32 mouse cellular contexts compared by ENCODE assay signal in the genomic region with DNA sequence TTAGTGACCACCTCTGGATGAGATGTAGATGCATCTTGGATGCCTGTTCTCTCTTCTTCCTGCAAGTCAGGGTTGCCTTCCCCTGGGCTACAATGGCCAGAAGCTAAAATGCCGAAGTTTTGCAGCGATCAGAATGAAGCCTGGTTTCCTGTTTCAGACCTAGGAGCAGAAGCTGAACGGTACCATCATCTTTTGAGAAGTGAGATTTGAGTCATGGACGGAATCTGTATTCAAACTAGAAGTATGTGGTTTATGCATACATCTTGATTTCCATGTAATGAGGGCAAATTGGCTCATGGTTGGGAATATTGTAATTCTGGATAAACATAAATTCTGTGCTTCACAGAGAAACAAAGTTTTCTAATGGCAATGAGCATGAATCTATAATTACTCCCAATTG.
"Had no signal": no experiment of that assay in that cellular context is flagged by ENCODE, and none has a peak within 500 bp of the region (broad histone marks: within the 10 kb centered on the region; RNA-seq: fewer than 3 reads in every experiment).

No protein-coding gene starts in this region.

- H3K9me3 ChIP-seq: limb, embryonic 10.5 days; limb, embryonic 12.5 days; limb, embryonic 13.5 days; limb, embryonic 15.5 days; liver, embryonic 12.5 days; liver, embryonic 13.5 days; liver, embryonic 15.5 days; lung, embryonic 15.5 days; megakaryocyte, embryonic 14.5 days; midbrain, embryonic 10.5 days; midbrain, embryonic 12.5 days; midbrain, embryonic 13.5 days; midbrain, embryonic 15.5 days; neural tube, embryonic 12.5 days had no signal

- H3K27ac ChIP-seq: limb, embryonic 10.5 days; limb, embryonic 12.5 days; limb, embryonic 13.5 days; limb, embryonic 15.5 days; liver, embryonic 12.5 days; liver, embryonic 13.5 days; liver, embryonic 14.5 days; liver, embryonic 15.5 days; lung, embryonic 15.5 days; macrophage; midbrain, embryonic 10.5 days; midbrain, embryonic 12.5 days; midbrain, embryonic 13.5 days; midbrain, embryonic 15.5 days; neural tube, embryonic 12.5 days had no signal

- H3K4me2 ChIP-seq: limb, embryonic 12.5 days; limb, embryonic 13.5 days; limb, embryonic 15.5 days; liver, embryonic 11.5 days; liver, embryonic 12.5 days; liver, embryonic 13.5 days; liver, embryonic 15.5 days; lung, embryonic 14.5 days; lung, embryonic 15.5 days; midbrain, embryonic 11.5 days; midbrain, embryonic 12.5 days; midbrain, embryonic 13.5 days; midbrain, embryonic 15.5 days; neural tube, embryonic 12.5 days had no signal

- H3K4me1 ChIP-seq: limb, embryonic 10.5 days; limb, embryonic 12.5 days; limb, embryonic 13.5 days; limb, embryonic 15.5 days; liver, embryonic 12.5 days; liver, embryonic 13.5 days; liver, embryonic 15.5 days; lung, embryonic 15.5 days; megakaryocyte, embryonic 14.5 days; midbrain, embryonic 10.5 days; midbrain, embryonic 12.5 days; midbrain, embryonic 13.5 days; midbrain, embryonic 15.5 days; neural tube, embryonic 12.5 days had no signal

- DNase-seq: left cerebral cortex, postnatal 4 days; liver; liver, embryonic 13.5 days; liver, postnatal 0 days; lung, adult 18-20 months; lung, adult 2 months; lung, embryonic 14.5 days; lung, postnatal 10 days; lung, postnatal 14 days; lung, postnatal 36 days; lung, postnatal 4 days; midbrain, embryonic 14.5 days had no signal

- H3K9ac ChIP-seq: limb, embryonic 12.5 days; limb, embryonic 13.5 days; limb, embryonic 15.5 days; liver, embryonic 12.5 days; liver, embryonic 13.5 days; liver, embryonic 14.5 days; liver, embryonic 15.5 days; liver, postnatal 0 days; lung, embryonic 14.5 days; lung, embryonic 15.5 days; midbrain, embryonic 12.5 days; midbrain, embryonic 13.5 days; midbrain, embryonic 15.5 days; neural tube, embryonic 12.5 days had no signal

- H3K36me3 ChIP-seq: limb, embryonic 10.5 days; limb, embryonic 12.5 days; limb, embryonic 13.5 days; limb, embryonic 15.5 days; liver, embryonic 12.5 days; liver, embryonic 13.5 days; liver, embryonic 15.5 days; lung, embryonic 15.5 days; midbrain, embryonic 10.5 days; midbrain, embryonic 12.5 days; midbrain, embryonic 13.5 days; midbrain, embryonic 15.5 days; neural tube, embryonic 12.5 days had no signal

- H3K4me3 ChIP-seq: limb, embryonic 10.5 days; limb, embryonic 12.5 days; limb, embryonic 13.5 days; limb, embryonic 15.5 days; liver, embryonic 12.5 days; liver, embryonic 13.5 days; liver, embryonic 15.5 days; lung, embryonic 15.5 days; megakaryocyte, embryonic 14.5 days; midbrain, embryonic 10.5 days; midbrain, embryonic 12.5 days; midbrain, embryonic 13.5 days; midbrain, embryonic 15.5 days; myocyte; neural tube, embryonic 12.5 days had no signal

- ATAC-seq: liver, embryonic 12.5 days; liver, postnatal 0 days; lung, postnatal 0 days; midbrain, embryonic 13.5 days; midbrain, embryonic 15.5 days; midbrain, embryonic 16.5 days had no signal

- H3K27me3 ChIP-seq: limb, embryonic 12.5 days; limb, embryonic 13.5 days; limb, embryonic 15.5 days; liver, embryonic 15.5 days; lung, embryonic 15.5 days; midbrain, embryonic 13.5 days; midbrain, embryonic 15.5 days; neural tube, embryonic 12.5 days had no signal
